Mouse (Mus musculus): Measurements from ENCODE around the gene Cdk5. TPM values are rescaled to one million over a fixed set of nuclear protein-coding genes. Genes with fewer than 3 reads are reported as not detected.

Cdk5 gene
- total RNA-seq (2021), result 10 to 100 TPM; 12.4 to 13.4 TPM
- long read RNA-seq, experiment 1, transcript Cdk5-201 (12 exons, 2,059 nt), result major isoform, 9 of 10 reads
- long read RNA-seq, experiment 1, partial matches to known transcripts, result 0 of 10 reads
- long read RNA-seq, experiment 1, other reads (novel, unspliced or antisense), result 1 of 10 reads
- long read RNA-seq, experiment 2, partial matches to known transcripts, result 1 of 8 reads
- long read RNA-seq, experiment 2, other reads (novel, unspliced or antisense), result 3 of 8 reads

DNA sequence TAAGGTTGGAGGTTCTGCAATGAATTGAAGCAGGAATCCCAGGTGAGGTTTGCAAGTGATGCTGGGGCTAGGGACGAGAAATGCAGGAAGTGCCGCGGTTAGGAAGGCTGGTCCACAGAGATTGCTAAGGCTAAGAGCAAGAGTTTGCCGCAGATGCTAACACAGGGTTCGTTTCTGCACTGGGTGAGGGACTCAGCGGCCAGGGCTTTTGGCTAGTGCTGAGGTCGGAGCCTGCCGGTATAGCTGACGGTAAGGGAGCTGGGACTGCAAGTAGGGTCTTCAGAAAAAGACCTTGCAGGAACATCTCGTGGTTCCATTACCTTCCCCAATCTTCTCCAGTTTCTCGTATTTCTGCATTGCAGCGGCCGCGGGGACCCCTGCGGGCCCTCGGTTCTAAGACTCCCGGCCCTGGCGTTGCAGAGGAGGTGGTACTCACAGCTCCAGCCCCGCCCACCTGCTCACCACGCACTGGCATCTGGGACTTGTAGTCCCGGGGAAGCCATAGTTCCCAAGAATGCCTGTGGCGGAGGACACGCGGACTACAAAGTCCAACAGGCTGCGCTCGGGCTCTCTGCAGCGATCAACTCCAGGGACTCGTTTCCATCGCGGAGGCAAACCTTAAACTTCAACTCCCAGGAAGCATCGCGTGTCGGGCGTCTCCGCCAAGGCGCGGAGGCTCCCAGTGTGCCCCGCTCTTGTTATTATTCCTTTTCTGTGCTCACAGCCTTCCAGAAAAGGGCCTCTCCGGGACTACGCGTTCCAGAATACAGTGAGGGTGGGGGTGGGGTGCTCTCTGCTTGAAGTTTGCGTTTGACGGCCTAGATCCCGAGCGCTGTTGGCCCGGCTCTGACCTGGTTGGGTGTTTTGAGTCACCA, at the start of gene Cdk5, which contains the start of gene Slc4a2:
Cdk5 (minus strand) TSS at position 402 of the 875 bp plus-strand sequence.
Slc4a2 (plus strand) TSS at position 709 of the 875 bp plus-strand sequence.
- DNase-seq, result peak; percentile 99
- intact Hi-C loops (cut with DNase I; ENCODE audit: low total_unique reads), result no loop called here

DNA sequence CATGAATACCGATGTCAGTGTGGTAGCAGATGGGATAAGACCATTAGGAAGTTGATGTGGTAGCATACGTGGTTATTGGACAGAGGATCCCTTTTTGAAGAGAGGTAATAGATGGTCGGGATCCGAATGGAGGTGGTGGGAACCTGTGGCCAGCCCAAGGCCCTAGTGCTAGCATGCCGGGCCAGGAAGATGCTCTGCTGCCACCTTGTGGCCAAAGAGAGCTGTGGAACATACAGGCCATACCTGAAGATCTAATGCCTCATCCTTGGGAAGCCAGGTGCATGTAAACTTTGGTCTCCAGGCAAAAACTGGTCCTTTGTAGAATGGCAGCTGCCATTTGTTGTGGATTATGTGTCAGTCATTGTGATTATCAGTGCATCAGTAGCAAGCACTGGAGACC, 47.3 kb upstream of the Cdk5 start:
- peak; percentile 75 for DNase-seq
- intact Hi-C loops (cut with DNase I; ENCODE audit: low total_unique reads), result loop anchor here (5.0 kb wide), 1 partner anchor 53 kb away; no protein-coding TSS in a partner anchor

DNA sequence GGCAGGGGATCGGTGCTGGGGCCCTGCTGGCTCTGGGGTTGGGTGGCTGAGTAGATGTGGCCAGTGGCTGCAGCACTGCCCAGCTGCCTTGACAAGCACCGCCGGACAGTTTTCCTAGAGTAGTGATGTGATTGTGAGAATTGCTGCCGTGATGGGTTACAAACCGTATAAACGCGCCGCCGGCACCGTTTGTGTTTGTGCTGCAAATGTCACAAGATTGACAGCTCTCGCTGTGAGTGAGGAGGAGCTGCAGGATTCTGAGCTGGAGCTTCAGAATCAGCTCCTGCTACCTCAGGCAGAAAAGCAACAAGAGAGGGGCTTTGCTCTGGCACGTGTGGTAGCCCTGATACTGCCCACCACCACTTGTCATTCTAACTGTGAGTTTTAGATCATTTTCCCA, 43.4 kb upstream of the Cdk5 start:
- intact Hi-C loops (cut with DNase I; ENCODE audit: low total_unique reads), result no loop called here
- no peak for DNase-seq

DNA sequence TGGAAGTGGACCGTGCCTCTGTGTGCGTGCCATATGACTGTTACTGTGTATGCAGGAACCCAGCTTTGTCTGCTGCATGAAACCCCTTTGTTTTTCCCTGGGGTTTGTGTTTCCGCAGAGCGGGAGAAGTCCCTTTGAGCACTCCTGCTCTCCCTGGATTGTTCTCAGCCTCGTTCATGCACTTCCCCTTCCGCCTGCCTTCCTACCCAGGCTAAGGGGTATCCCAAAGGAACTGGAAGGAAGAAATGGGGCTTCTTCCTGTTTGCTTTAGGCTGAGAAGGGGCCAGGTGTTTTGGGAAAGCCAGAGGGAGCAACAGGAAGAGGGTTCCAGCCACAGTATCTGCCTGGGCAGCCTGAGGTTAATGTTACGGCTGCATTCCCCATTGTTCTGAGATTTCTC, 32.3 kb upstream of the Cdk5 start:
- intact Hi-C loops (cut with DNase I; ENCODE audit: low total_unique reads), result no loop called here
- no peak for DNase-seq

DNA sequence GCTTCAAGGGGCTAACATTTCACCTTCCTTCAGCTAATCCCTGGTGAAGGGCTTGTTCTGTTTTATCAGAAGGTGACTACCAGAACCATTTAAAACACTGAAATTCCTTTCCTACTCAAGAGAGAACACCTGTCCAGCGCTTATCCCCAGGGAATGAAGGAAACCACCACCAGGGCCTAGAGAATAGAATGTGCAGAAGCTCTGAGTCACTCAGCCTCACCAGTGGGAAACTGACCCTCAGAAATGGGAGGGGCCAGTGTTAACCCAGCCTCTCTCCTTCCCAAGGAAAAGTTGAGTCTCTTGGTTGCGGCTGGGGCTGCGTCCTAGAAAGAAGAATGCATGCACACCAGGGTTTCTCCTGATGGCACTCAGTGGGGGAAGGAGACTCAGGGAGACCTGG, 31.7 kb upstream of the Cdk5 start:
- intact Hi-C loops (cut with DNase I; ENCODE audit: low total_unique reads), result no loop called here

DNA sequence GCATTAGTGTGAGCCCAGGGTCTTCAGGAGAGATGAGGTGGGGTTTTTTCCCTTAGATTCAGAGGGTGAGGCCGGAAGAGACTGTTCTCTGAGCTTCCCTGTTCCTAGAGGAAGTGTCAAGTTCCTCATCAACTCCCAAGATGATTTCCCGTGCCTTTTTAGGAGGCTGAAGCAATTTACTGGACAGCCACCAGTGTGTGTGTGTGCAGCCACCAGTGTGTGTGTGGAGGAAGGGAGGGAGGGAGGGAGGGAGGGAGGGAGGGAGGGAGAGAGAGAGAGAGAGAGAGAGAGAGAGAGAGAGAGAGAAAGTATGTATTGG, 30.6 kb upstream of the Cdk5 start:
- intact Hi-C loops (cut with DNase I; ENCODE audit: low total_unique reads), result no loop called here
- DNase-seq, result no peak

More for the DNA sequence above, 31.7 kb upstream of the Cdk5 start:
- no peak for DNase-seq

DNA sequence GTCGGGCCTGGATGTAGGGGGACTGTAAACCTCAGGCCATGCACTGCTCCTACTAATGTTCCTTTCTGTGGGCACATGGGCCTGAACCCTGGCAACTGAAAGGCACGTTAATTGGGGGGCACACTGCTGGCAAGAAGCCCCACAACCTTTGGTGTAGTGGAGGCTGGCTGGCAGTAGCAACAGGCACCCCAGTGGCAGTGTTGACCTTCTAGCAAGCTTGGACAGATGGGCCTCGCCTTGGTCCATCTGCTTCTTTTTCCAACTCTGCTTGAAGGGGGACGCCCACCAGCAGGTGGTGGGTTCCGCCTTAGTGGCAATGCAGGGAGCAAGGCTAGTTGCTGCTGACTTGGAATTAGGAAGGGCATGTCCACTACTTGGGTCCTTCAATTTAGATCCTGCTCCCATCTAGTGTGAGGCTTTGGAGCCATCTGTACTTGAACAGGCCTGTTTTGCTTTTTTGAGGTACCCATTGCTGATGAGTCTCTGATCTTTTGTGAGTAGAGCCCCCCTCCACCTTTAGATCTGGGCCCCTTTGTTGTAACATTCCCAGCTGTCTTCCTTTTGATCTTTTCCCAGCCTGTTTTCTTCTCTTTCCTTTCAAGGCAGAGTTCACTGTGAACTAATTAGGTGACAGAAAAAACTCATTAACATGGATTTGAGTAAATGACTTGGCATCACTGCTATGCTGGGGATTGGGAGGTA, 30.1 kb upstream of the Cdk5 start:
- DNase-seq, result no peak
- intact Hi-C loops (cut with DNase I; ENCODE audit: low total_unique reads), result no loop called here

DNA sequence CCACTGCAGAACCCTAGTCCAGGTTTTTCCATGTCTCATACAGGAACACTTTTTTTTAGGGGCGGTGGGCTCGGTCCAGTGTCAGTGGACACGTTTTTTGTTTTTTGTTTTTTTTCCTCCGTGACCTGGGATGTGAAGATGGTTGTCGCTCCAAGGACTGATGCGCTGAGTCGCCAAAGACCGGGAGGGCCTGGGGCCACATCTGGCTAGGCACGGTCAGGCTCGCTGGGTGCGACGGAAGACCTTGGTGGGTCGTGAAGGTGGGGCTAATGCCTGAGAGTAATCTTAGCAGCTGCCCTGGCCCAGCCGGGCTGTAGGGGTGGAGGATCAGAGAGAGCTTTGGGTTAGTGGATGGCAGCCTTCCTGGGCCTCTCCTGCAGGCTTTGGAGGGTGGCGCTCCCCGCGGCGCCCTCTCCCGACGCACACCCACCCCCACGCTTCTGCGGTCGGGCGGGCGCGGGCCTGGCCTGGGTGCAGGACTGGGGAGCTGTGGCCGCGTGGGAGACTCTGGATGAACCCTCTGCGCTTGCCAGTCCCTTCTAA, 29.4 kb upstream of the Cdk5 start:
- intact Hi-C loops (cut with DNase I; ENCODE audit: low total_unique reads), result no loop called here
- DNase-seq, result peak; percentile 47

DNA sequence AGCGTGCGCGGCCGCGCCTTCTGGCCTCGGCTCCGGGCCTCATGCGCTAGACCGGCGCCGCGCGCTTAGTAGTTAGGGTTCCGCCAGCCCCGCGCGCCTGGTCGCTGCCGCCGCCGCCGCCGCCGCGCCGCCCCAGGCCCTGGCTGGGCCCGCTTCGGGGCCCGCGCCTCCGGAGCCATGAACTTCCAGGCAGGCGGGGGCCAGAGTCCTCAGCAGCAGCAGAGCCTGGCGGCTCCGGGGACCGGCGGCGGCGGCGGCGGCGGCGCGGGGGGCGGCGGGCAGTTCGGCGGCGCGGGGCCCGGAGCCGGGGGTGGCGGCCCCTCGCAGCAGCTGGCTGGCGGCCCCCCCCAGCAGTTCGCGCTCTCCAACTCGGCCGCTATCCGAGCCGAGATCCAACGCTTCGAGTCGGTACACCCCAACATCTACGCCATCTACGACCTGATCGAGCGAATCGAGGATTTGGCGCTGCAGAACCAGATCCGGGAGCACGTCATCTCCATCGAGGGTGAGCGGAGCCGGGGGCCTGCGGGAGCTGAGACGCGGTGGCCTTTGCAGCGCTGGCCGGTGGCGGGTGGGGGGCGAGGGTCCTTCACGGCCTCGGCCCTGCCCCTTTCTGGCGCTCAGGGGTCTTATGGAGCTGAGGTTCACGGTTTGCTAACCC, 28.8 kb upstream of the Cdk5 start, which contains the start of gene Agap3:
Agap3 (plus strand) TSS at position 148 of the 661 bp plus-strand sequence.
- intact Hi-C loops (cut with DNase I; ENCODE audit: low total_unique reads), result no loop called here

DNA sequence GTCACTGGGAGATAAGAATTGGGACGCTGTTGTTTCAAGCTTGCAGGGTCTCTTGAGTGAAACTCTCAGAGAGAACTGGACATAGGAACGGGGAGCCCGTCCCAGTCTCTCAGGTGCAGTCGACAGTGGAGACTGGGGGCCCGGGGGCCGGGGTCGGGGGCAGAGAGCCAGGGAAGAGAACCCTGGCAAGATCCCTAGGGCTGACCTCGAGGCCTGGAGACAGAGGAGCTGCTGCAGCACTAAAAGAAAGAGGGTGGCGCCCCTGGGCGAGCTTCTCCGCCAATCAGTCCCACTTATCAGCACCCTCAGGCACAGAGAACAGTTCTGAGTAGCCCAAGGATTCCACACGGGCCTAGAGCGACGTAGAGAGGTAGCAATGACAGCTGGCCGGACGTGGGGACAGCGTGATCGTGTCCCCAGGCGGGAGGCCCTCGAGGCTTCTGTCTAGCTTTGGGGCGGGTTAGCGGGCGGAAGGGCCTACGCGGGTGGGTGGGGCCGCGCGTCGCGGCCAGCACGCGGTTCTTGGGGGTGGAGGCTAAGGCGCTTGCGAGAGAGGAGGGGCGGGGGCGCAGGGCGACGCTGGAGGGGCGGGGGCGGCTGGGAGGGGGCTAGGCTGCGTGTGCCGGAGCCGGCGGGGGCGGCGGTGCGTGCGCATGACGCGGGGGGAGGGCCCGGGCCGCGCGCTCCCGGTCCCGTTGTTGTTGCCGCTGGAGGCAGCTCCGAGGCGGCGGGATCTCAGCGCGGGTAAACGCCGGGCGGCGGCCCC, 28.1 kb upstream of the Cdk5 start:
- DNase-seq, result peak; percentile 91
- intact Hi-C loops (cut with DNase I; ENCODE audit: low total_unique reads), result no loop called here

More for the DNA sequence above, 28.8 kb upstream of the Cdk5 start, which contains the start of gene Agap3:
- peak; percentile 46 for DNase-seq

DNA sequence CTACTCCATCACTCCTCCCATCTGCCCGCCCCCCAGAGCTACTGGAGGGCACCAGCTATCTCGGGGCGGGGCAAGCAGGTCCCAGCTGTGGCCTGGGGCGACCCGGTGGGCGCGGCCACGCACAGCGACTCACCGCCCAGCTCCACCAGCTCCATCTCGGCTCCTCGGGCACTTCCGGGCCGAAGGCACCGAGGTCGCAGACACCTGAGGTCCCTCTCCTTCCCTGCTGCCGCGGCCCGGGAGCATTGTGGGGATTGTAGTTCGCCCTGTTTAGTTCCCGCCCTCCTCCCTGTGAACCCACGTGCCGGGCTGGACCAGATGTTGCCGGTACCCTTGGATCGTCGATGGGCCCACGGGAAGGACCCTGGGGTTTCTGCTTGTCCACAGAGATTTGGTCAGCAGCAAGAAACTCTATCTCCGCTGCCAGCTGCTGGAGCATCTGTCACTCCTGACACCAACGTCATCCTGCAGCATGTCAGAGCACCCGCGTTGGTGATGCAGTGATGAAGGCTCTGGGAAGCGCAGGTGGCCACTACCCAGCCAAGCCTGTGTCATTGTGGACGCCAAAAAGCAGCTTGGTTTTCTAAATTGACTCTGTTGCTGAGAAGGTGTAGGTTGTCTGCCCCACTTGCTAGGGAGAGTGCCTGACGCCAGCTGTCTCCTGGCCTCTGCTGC, 24.4 kb upstream of the Cdk5 start, which contains the start of gene Tmub1:
Tmub1 (minus strand) TSS at position 231 of the 675 bp plus-strand sequence.
- intact Hi-C loops (cut with DNase I; ENCODE audit: low total_unique reads), result no loop called here
- peak; percentile 77 for DNase-seq

DNA sequence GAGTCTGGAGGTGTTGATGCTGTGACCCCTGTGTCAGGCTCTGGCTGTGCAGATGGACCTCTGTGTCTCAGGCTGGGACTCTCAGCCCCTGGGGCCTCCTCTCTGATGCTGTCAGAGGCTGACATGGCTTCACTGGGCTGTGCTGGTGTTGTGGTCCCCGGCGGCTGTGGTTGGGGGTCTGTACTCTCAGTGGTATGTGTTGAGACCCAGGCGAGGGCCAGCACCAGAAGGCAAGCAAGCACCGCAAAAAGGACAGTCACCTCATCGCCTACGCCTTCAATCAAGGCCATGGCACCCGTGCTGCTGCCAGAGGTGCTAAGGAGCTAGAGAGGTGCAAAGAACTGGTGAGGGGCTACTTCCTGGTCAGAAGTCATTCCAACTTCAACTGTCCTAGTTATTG, 23.3 kb upstream of the Cdk5 start:
- DNase-seq, result no peak
- intact Hi-C loops (cut with DNase I; ENCODE audit: low total_unique reads), result no loop called here

DNA sequence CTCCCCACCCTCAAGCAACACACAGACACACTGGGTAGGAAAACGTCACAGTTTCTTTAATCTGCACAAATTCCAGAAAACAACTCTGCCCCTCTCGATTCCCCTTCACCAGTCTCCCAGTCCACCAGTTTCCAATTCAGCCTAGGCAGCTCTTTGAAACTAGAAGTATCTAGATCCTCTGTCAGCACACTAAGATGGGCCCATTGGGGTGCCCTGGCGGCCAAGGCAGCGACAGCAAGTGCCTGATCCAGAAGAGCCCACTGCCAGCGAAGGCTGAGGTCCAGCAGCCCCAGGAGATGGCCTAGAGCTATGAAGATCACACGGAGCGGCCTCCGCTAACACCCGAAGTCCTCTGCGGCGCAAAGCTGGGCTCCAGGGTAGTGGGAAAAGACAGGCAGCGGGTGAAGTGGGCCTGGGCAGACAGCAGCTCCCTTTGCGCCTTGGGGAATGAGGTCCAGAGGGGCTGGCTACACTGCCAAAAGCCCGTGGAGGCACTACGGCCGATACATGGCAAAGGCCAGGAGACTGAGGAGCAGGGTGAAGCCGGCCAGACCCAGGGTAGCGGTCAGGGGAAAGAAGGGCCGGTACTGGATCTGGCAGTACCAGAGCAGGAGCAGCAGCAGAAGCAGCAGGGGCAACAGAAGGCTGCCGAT, 22.2 kb upstream of the Cdk5 start:
- no peak for DNase-seq
- intact Hi-C loops (cut with DNase I; ENCODE audit: low total_unique reads), result no loop called here

DNA sequence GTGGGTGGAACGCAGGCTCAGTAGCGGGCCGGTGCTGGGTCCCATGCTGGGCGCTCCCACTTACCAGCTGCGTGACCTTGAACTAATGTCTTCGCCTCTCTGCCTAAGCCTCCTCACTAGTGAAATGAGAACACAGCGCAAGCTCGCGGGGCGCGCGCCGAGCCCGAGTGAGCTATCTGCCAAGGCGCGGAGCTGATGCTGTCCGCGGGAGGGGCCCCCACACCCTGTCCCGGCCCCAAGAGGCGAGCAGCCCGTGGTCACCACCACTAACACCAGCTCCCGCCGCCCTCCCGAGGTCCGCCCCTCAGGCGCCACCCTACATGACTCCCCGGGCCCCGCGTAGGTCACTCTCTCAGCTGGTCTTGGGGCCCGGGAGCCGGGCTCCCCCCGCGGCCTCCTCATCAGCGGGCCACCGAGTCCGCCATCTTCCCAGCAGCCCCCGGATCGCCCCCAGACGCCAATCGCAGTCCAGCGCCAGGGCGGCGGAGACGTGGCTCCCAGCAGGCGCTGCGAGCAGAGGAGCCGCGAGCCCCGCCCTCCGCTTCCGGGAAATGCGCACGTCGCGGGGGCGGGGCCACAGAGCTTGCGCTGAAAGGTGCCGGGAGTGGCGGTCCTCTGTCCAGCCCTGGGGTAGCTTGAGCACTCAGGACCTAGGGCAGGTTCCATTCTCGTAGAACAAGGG, 21.6 kb upstream of the Cdk5 start, which contains the start of gene Fastk:
Fastk (minus strand) TSS at position 542 of the 682 bp plus-strand sequence.
- peak; percentile 96 for DNase-seq
- intact Hi-C loops (cut with DNase I; ENCODE audit: low total_unique reads), result no loop called here

DNA sequence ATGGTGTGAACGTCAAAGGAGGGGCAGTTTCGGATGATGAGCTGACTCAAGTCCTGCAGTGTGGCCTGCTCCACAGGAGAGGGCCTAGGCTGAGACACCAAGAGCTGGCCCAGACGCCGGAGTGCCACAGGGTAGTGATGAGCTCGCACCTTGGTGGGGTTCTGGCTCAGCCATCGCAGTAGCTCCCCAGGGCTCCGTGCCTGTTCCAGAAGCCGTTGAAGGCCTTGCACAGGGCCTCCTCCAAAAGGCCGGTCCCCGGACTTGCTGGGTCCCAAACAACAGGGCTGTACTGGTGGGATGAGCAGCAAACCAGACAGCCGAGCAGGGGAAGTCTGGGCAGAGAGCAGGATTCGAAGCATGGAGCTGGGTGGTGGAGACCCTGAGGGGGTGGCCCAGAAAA, 20.6 kb upstream of the Cdk5 start:
- intact Hi-C loops (cut with DNase I; ENCODE audit: low total_unique reads), result no loop called here
- no peak for DNase-seq

DNA sequence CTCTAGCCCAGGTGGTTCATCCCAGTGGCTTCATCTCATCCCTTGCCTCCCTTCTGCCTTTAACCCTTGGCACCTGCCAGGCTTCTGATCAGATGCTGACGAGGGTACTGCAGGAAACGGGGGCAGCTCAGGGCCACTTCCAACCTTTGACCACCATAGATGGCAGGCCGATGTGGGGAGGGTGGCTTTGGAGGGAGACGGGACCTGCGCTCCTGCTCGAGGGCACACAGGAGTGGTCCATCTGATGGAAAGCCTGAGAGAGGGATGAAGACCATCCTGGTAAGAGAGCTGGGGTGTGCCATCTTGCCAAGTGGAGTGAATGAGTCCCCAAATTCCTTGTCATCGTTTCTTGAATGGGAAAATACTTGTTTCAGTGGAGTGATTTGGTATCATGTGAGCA, 19.9 kb upstream of the Cdk5 start:
- intact Hi-C loops (cut with DNase I; ENCODE audit: low total_unique reads), result no loop called here
- DNase-seq, result no peak

DNA sequence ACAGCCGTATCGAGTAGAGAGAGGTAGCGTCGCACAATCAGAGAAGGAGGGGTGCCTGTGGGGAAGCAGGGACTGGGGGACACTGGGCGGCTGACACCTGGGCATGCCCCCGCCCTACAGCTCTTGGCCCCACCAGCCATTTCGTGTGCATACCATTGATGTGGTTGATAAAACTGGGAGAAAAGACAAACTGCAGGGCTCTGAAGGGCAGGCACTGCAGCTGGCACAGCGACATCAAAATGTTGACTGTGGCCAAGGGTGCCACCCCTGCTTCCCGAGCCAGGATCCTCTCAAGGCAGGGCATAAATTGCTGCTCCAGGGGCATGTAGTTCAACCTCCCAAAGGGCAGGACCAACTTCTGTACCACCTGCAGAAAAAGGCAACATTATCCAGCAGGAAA, 18.7 kb upstream of the Cdk5 start:
- intact Hi-C loops (cut with DNase I; ENCODE audit: low total_unique reads), result no loop called here
- DNase-seq, result no peak
